Mouse (Mus musculus) embryonic facial prominence, embryonic 15.5 days (tissue): ENCODE measurements around the gene Inip. TPM values are rescaled to one million over a fixed set of nuclear protein-coding genes. Genes with fewer than 3 reads are reported as not detected.
A peak's percentile ranks its signal among the peaks of the same experiment; 100 is the strongest.

Experiments used
- ATAC-seq: fragments of 200-750 bp; cut with Nextera tagmentation; 2 replicates; pipeline ENCODE4 v1.8.0; 2017; ENCODE audit warnings: low read depth, moderate TSS enrichment; ENCODE audit not compliant: insufficient number of reproducible peaks, low FRiP score, low TSS enrichment
- H3K27ac ChIP-seq: fragments of 300-500 bp; sonication (generic); replicated peaks from 2 replicates; pipeline ENCODE4 v1.5.1; 2015; ENCODE audit warnings: mild to moderate bottlenecking, inconsistent platforms
- H3K27me3 ChIP-seq: fragments of 300-500 bp; sonication (generic); 2 replicates; pipeline ENCODE4 v1.6.1; 2015; ENCODE audit warnings: inconsistent platforms
- H3K36me3 ChIP-seq: fragments of 300-500 bp; sonication (generic); 2 replicates; pipeline ENCODE4 v1.6.1; 2015; ENCODE audit warnings: mild to moderate bottlenecking, inconsistent platforms
- H3K4me1 ChIP-seq: fragments of 300-500 bp; sonication (generic); 2 replicates; pipeline ENCODE4 v1.6.1; 2015; ENCODE audit warnings: inconsistent platforms
- H3K4me2 ChIP-seq: fragments of 300-500 bp; sonication (generic); replicated peaks from 2 replicates; pipeline ENCODE4 v1.6.1; 2015; ENCODE audit warnings: mild to moderate bottlenecking, inconsistent platforms
- H3K4me3 ChIP-seq: fragments of 300-500 bp; sonication (generic); replicated peaks from 2 replicates; pipeline ENCODE4 v1.5.1; 2015; ENCODE audit warnings: mild to moderate bottlenecking, inconsistent platforms
- H3K9ac ChIP-seq: fragments of 300-500 bp; sonication (generic); 2 replicates; pipeline ENCODE4 v1.6.1; 2015; ENCODE audit warnings: inconsistent platforms
- H3K9me3 ChIP-seq: fragments of 300-500 bp; sonication (generic); replicated peaks from 2 replicates; pipeline ENCODE4 v1.6.1; 2016; ENCODE audit warnings: inconsistent platforms
- WGBS: fragments of 180-500 bp; shearing (Covaris S2); methylation state at CpG from one replicate; pipeline ENCODE4 v1.1.7; 2015; 5-methylcytosine and 5-hydroxymethylcytosine counted together
- polyA plus RNA-seq: library from polyadenylated mRNA; unstranded; fragments of >200 nt; fragmentation: Nextera tagmentation; extraction: Ambion mirVana; gene quantifications from 2 replicates; pipeline ENCODE4 v1.2.1, GENCODE M21; 2015

Inip gene
- polyA plus RNA-seq, 1 experiment from 2014 or later = 43.8 TPM

- Histone ChIP-seq H3K9ac (no peak overlapping the region), H3K4me3 (no peak overlapping the region), H3K27me3 (no peaks in the 10 kb centered on the region), H3K36me3 (no peaks in the 10 kb centered on the region), H3K4me1 (peaks cover 11% of the 10 kb centered on the region), H3K27ac (no peak overlapping the region), H3K9me3 (no peaks in the 10 kb centered on the region), H3K4me2 (no peak overlapping the region)
- ATAC-seq = no peak
- 72% methylated on average over 5 of the region's 5 CpGs for WGBS
These were observed 7.0 kb upstream of the Inip start for GRCm38 (mm10) chr4:59808396-59808795.

DNA sequence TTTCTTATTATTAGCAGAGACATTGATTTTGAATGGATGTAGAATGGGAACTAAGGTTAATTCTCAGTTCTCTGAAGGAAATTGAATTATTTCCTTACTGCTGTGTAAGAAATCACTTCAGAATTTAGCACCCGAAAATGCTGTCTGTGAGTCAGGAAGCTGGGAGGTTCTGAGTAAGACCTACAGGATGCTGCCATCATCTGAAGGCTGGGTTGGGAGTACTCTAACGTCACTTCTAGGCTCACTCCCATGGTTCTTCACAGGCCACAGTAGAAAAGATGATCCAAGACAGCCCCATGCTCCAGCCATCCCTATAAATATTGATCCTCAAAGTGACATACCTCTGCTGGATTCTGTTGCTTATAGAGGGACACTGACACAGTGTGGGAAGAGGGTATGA is 6.1 kb upstream of the Inip start:
- H3K4me3 ChIP-seq = no peak overlapping the region
- H3K36me3 ChIP-seq = no peaks in the 10 kb centered on the region
- H3K9ac ChIP-seq = no peak overlapping the region
- ATAC-seq = no peak
- H3K4me2 ChIP-seq = no peak overlapping the region
- H3K9me3 ChIP-seq = no peaks in the 10 kb centered on the region
- 66% methylated on average over 2 of the region's 2 CpGs for WGBS
- no peak overlapping the region for H3K27ac ChIP-seq
- no peaks in the 10 kb centered on the region for H3K27me3 ChIP-seq
- peaks cover 11% of the 10 kb centered on the region for H3K4me1 ChIP-seq

- Histone ChIP-seq H3K9me3 (no peaks in the 10 kb centered on the region), H3K27me3 (no peaks in the 10 kb centered on the region), H3K36me3 (no peaks in the 10 kb centered on the region), H3K4me1 (peaks cover 11% of the 10 kb centered on the region), H3K27ac (0 out of 2 replicates have a peak overlapping the region, but pooled peaks have one; percentile 91), H3K9ac (peak overlapping the region; percentile 70), H3K4me3 (peak overlapping the region; percentile 82), H3K4me2 (peak overlapping the region; percentile 95)
- 5% methylated on average over 9 of the region's 9 CpGs for WGBS
- ATAC-seq = no peak
These were observed 5.4 kb upstream of the Inip start for GRCm38 (mm10) chr4:59806879-59807195.

DNA sequence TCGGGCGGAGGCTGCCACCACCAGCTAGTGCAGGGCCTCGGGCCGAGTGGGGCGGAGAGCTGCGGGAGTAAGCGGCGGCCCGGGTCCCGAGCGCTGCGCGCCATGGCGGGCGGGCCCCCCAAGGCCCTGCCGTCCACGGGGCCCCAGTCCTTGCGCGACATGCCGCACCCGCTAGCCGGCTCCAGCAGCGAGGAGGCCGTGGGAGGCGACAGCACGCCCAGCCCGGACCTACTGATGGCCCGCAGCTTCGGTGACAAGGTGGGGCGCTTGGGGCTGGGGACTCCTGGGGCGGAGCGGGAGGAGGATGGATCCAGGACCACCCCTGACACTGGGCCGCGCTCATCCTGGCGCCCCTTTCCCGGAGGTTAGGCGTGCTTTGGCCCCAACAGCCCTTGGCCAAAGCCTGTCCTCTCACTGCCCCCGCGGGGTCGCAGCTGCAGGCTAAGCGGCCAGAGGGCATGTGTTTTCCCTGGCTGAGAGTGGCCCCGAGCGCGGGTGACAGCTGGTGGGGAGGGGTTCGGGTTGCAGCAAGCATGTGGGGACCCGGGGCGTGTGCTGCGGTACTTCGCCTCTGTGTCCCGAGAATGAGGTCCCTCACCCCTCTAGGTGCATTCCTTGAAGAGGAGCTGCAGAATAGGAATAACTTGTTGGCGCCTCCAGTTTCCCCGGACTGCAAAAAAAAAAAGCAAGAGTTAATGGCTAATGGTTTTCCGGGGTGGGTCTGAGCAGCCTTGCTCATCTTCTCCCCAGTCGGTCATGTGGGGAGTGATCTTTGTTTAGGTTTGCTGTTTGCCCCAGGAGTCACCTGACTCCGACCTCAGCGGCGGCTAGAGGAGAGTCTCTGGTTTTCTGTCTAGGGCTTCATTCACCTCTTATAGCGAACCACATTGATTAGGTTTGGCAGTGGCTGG is 4.8 kb upstream of the Inip start:
- Histone ChIP-seq H3K9ac (peak overlapping the region; percentile 70), H3K27ac (peak overlapping the region; percentile 91), H3K9me3 (no peaks in the 10 kb centered on the region), H3K4me3 (peak overlapping the region; percentile 82), H3K27me3 (no peaks in the 10 kb centered on the region), H3K36me3 (no peaks in the 10 kb centered on the region), H3K4me2 (peak overlapping the region; percentile 95), H3K4me1 (peaks cover 11% of the 10 kb centered on the region)
- ATAC-seq = peak; percentile 40
- under 1% methylated on average over 58 of the region's 58 CpGs for WGBS

DNA sequence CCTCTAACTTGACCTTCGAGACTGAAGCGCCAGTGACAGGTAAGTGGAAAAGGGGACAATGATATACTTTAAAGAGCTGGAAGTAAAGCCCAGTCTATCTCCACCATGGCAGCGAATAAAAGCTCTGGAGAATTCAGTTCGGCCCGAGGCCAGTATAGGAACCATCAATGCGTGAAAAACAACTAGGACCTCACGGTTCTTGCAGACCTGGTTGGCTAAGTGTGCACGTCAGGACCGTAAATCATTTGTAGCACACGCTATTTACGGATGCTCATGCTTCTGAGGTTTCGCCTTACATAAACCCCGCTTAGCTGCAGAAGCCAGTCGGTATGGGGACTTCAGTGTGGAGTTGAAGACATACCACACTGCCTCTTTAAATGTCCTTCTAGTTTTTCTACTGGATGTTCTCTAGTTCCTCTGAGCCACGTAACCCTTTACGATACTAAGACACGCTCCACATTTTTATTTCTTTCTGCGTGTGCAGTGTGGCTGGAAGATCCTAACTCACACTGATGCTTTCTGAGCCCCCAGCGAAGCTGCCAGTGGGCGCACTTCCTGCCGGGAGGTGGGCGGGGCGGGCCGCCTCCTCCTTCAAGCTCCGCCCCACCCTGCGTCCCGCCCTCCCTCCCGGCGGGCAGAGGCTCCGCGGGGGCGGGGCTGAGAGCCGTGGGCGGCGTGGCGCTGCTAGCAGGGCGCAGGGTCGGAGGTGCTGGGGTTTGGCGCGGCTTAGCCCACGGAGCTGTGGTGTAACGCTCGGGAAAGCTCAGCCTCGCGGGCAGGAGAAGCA is 4.0 kb upstream of the Inip start, which contains the start of gene Snx30:
Snx30 (plus strand) TSS at position 660 of the 787 bp plus-strand sequence.
- peak within 1 kb of the TSS; percentile 91 for H3K27ac ChIP-seq
- H3K27me3 ChIP-seq = no peaks in the 10 kb centered on the region
- peak; percentile 92 for ATAC-seq
- peak within 1 kb of the TSS; percentile 70 for H3K9ac ChIP-seq
- WGBS = 2% methylated on average over 43 of the region's 45 CpGs
- H3K9me3 ChIP-seq = no peaks in the 10 kb centered on the region
- H3K36me3 ChIP-seq = no peaks in the 10 kb centered on the region
- peaks cover 11% of the 10 kb centered on the region for H3K4me1 ChIP-seq
- H3K4me2 ChIP-seq = peak within 1 kb of the TSS; percentile 95
- peak within 1 kb of the TSS; percentile 82 for H3K4me3 ChIP-seq

DNA sequence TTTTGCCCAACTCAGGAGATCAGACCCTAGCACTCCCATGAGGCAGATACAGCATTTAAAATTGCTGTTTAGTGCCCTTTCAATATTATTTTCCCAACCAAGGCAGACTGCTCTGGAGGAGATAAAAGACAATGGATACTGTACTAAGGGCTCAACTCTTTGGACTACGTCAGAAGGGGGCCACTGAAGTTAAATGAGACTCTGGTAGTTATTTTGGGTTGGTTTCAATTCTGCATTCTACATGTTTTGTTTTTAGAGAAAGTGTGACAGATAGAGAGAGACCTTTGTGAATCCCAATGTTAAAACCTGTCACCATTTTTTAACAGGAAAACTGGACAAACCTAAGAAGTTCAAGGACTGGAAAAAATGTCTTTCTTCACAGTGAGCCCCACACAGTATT is 3.4 kb upstream of the Inip start:
- 81% methylated on average over 1 of the region's 1 CpGs for WGBS
- Histone ChIP-seq H3K4me1 (peaks cover 11% of the 10 kb centered on the region), H3K4me2 (peak overlapping the region; percentile 95), H3K9ac (no peak overlapping the region), H3K36me3 (no peaks in the 10 kb centered on the region), H3K9me3 (no peaks in the 10 kb centered on the region), H3K27me3 (no peaks in the 10 kb centered on the region), H3K4me3 (peak overlapping the region; percentile 82), H3K27ac (no peak overlapping the region)
- no peak for ATAC-seq

GRCm38 (mm10) chr4:59803358-59803757 is 2.0 kb upstream of the Inip start:
- H3K27me3 ChIP-seq = no peaks in the 10 kb centered on the region
- ATAC-seq = no peak
- H3K9ac ChIP-seq = no peak overlapping the region
- H3K9me3 ChIP-seq = no peaks in the 10 kb centered on the region
- H3K36me3 ChIP-seq = no peaks in the 10 kb centered on the region
- no peak overlapping the region for H3K4me3 ChIP-seq
- H3K4me2 ChIP-seq = no peak overlapping the region
- peaks cover 11% of the 10 kb centered on the region for H3K4me1 ChIP-seq
- H3K27ac ChIP-seq = no peak overlapping the region
- 75% methylated on average over 5 of the region's 5 CpGs for WGBS

GRCm38 (mm10) chr4:59802792-59803191 is 1.4 kb upstream of the Inip start:
- Histone ChIP-seq H3K27ac (no peak overlapping the region), H3K27me3 (no peaks in the 10 kb centered on the region), H3K4me3 (no peak overlapping the region), H3K9me3 (no peaks in the 10 kb centered on the region), H3K4me1 (peaks cover 11% of the 10 kb centered on the region), H3K4me2 (no peak overlapping the region), H3K36me3 (no peaks in the 10 kb centered on the region), H3K9ac (no peak overlapping the region)
- WGBS = 67% methylated on average over 4 of the region's 4 CpGs
- no peak for ATAC-seq

GRCm38 (mm10) chr4:59802107-59802506 is 718 bp upstream of the Inip start:
- Histone ChIP-seq H3K9ac (no peak overlapping the region), H3K27ac (no peak overlapping the region), H3K9me3 (no peaks in the 10 kb centered on the region), H3K4me1 (peaks cover 10% of the 10 kb centered on the region), H3K4me3 (no peak overlapping the region), H3K36me3 (no peaks in the 10 kb centered on the region), H3K4me2 (no peak overlapping the region), H3K27me3 (no peaks in the 10 kb centered on the region)
- 71% methylated on average over 6 of the region's 6 CpGs for WGBS
- ATAC-seq = no peak

GRCm38 (mm10) chr4:59800181-59800580 is 1.2 kb downstream of the Inip start:
- H3K4me2 ChIP-seq = no peak overlapping the region
- no peaks in the 10 kb centered on the region for H3K27me3 ChIP-seq
- WGBS = 73% methylated on average over 5 of the region's 5 CpGs
- no peaks in the 10 kb centered on the region for H3K36me3 ChIP-seq
- peaks cover 3% of the 10 kb centered on the region for H3K4me1 ChIP-seq
- no peak overlapping the region for H3K27ac ChIP-seq
- no peak overlapping the region for H3K9ac ChIP-seq
- H3K9me3 ChIP-seq = no peaks in the 10 kb centered on the region
- no peak overlapping the region for H3K4me3 ChIP-seq
- ATAC-seq = no peak

DNA sequence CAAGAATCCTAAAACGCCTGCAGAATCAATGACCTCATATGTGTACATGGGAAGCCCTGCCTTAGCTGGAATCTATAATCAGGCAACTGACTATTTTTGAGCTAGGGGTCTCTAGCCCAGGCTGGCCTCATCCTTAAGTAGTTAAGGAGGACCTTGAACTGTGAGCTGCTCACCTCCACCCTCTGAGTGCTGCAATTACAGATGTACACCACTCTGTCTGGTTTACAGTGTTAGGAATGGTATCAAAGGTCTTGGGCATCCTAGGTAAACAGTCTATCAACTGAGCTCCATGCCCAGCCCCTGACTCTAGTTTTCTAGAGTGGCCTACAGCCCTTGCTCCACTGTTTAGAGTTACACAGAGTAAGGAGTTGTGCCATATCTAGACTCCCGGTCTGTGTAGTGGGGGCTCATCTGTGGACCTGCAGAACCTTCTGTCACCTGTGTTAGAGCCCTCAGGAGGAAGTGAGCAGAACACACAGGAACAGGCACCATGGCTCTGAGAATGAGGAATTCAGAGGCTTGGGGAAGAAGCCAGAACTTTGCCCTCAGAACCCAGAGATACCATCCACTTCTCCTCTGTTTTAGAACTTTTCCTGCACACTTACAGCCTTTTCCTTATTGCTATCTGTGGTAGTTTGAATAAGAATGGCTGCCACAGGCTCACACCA is 5.5 kb downstream of the Inip start:
- Histone ChIP-seq H3K27me3 (no peaks in the 10 kb centered on the region), H3K27ac (no peak overlapping the region)
- no peak for ATAC-seq

More for the DNA sequence above, 5.5 kb downstream of the Inip start:
- WGBS = 79% methylated on average over 2 of the region's 2 CpGs
- Histone ChIP-seq H3K9me3 (no peaks in the 10 kb centered on the region), H3K4me3 (no peak overlapping the region), H3K36me3 (no peaks in the 10 kb centered on the region), H3K4me2 (no peak overlapping the region), H3K9ac (no peak overlapping the region), H3K4me1 (no peaks in the 10 kb centered on the region)
